Mouse (Mus musculus) lung, postnatal 14 days (tissue): Measurements from ENCODE around the gene Mep1a.

Source experiments
- DNase-seq: peaks from one replicate; pipeline ENCODE4 v3.0.0; 2021

The Mep1a gene

GRCm38 (mm10) chr17:43477621-43478020 is 25.0 kb downstream of the Mep1a start:
- DNase-seq = no peak

- DNase-seq = no peak
These were observed 27.8 kb downstream of the Mep1a start for GRCm38 (mm10) chr17:43474775-43475174.

- DNase-seq = no peak
These were observed 30.1 kb downstream of the Mep1a start for GRCm38 (mm10) chr17:43472558-43472957.

GRCm38 (mm10) chr17:43470039-43470438 is 32.6 kb downstream of the Mep1a start:
- no peak for DNase-seq

- peak; percentile 83 for DNase-seq
These were observed 42.1 kb downstream of the Mep1a start for GRCm38 (mm10) chr17:43460245-43461181.

GRCm38 (mm10) chr17:43459737-43460230 is 42.8 kb downstream of the Mep1a start:
- no peak for DNase-seq

GRCm38 (mm10) chr17:43458598-43458997 is 44.0 kb downstream of the Mep1a start:
- DNase-seq = peak; percentile 88

- no peak for DNase-seq
These were observed 51.4 kb downstream of the Mep1a start for GRCm38 (mm10) chr17:43451216-43451615.

GRCm38 (mm10) chr17:43434485-43434884 is 68.1 kb downstream of the Mep1a start:
- DNase-seq = no peak

GRCm38 (mm10) chr17:43431692-43432091 is 70.9 kb downstream of the Mep1a start:
- no peak for DNase-seq
